Mouse (Mus musculus) Patski (cell line): Measurements from ENCODE around the gene Plk1. TPM values are rescaled to one million over a fixed set of nuclear protein-coding genes. Genes with fewer than 3 reads are reported as not detected.
A peak's percentile ranks its signal among the peaks of the same experiment; 100 is the strongest.

Experiments
- ATAC-seq: fragments of 100-300 bp; one replicate; pipeline ENCODE4 v1.8.0; 2021
- CTCF ChIA-PET: fragments of 350-600 bp; sonication (Branson Sonifier 250); formaldehyde crosslinking; loops from one replicate; lab custom pipeline; 2022; ENCODE audit warnings: inconsistent platforms; lab: Charles Lee
- POLR2A ChIA-PET: fragments of 350-600 bp; sonication (Branson Sonifier 250); formaldehyde crosslinking; loops from one replicate; lab custom pipeline; 2022; ENCODE audit warnings: antibody characterized with exemption, inconsistent platforms; lab: Charles Lee
- DNase-seq: peaks from one replicate; pipeline ENCODE4 v3.0.0-alpha.2; 2011; ENCODE audit warnings: low read depth, low spot score
- H3K27me3 ChIP-seq: fragments of 371-371 bp; one replicate; pipeline ENCODE4 v1.5.1; 2021
- CTCF ChIP-seq: fragments of 100-300 bp; IDR thresholded peaks from one replicate; pipeline ENCODE4 v1.5.1; 2021
- in situ Hi-C: fragments of 300-500 bp; cut with MboI; formaldehyde crosslinking; loops from 3 replicates; pipeline ENCODE4 v1.11.1; 2018; ENCODE audit warnings: low pct_unique_long_range_greater_than_20kb, mixed read lengths
- polyA plus RNA-seq: library from polyadenylated mRNA; unstranded; gene quantifications from one replicate; pipeline ENCODE4 v1.2.3, GENCODE M21; 2021

The Plk1 gene
- polyA plus RNA-seq, 1 experiment from 2014 or later: 55.8 TPM

DNA sequence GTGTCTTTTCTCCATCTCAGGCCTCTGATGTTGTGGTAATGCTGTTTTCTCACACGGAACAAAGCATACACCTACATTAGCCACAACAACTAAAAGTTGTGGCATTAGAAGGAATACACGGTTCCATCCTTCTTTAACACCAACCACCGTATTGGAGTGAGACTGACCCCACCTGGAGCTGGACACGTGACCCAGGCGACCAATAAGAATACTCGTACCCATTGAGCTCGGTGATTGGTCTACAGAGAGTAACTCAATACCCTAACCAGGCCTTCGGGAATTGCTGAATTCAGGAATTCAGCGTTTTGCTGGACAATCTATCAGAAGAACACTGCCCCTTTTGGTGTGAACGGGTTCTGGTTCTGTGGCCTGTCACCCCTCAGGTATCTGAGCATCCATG is 31.9 kb downstream of the Plk1 start:
- ChIA-PET CTCF (interaction anchor here (1.0 kb wide), 1 partner anchor 59 kb away, joined by 3 read pairs; no protein-coding TSS in a partner anchor), POLR2A (no interaction called here)
- in situ Hi-C loops: loop anchor here (5.0 kb wide), 1 partner anchor 271 kb away; no protein-coding TSS in a partner anchor
- H3K27me3 ChIP-seq: no peaks in the 10 kb centered on the region
- no peak for TF ChIP-seq CTCF
- ATAC-seq (no peak), DNase-seq (no peak)

DNA sequence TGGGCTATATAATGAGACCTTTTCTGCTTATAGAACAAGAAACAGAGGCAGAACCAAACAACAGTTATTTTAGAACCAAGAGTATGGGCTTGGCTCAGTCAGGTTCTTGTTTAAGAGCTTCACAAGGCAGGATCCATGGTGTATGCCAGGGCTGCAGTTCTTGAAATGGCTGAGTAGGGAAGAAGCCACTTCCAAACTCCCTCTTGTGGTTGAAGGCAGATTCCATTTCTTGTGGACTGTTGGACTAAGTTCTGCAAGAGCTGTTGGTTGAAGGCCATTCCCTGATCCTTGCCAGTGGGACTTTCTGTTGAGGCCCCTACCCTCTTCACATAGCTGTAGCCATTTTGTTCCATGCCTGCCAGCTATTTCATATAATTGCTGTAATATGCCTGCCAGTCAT is 34.7 kb downstream of the Plk1 start:
- ChIA-PET POLR2A (no interaction called here), CTCF (interaction anchor here (1.1 kb wide), 1 partner anchor 57 kb away, joined by 3 read pairs; no protein-coding TSS in a partner anchor)
- no peak for DNase-seq
- no peaks in the 10 kb centered on the region for H3K27me3 ChIP-seq
- TF ChIP-seq CTCF: peak; percentile 18
- ATAC-seq: no peak
- in situ Hi-C loops: loop anchor here (5.0 kb wide), 1 partner anchor 268 kb away; no protein-coding TSS in a partner anchor

DNA sequence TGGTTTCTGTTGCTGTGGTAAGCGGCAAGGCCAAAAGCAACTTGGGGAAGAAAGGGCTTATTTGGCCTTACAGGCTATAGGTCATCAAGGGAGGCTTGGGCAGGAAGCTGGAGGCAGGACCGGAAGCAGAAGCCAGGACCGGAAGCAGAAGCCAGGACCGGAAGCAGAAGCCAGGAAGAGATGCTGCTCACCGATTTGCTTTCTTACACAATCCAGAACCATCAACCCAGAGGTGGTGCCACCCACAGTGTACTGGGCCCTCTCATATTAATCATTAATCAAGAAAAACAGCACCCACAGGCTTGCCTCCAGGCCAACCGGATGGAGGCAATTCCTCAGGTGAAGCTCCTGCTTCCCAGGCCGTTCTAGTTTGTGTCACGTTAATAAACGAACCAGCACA is 37.5 kb downstream of the Plk1 start:
- TF ChIP-seq CTCF: no peak
- in situ Hi-C loops: no loop called here
- POLR2A ChIA-PET: no interaction called here
- H3K27me3 ChIP-seq: no peaks in the 10 kb centered on the region
- no peak for DNase-seq
- ATAC-seq: no peak
- CTCF ChIA-PET: interaction anchor here (0.8 to 1.7 kb wide), 6 partner anchors 11 to 38 kb away, joined by 3 to 5 read pairs (median 4); partner anchors contain the start of gene Plk1

- in situ Hi-C loops: no loop called here
- peak; percentile 39 for ATAC-seq
- peaks cover 2% of the 10 kb centered on the region for H3K27me3 ChIP-seq
- peak; percentile 15 for DNase-seq
- peak; percentile 80 for TF ChIP-seq CTCF
- CTCF ChIA-PET: interaction anchor here (0.8 to 1.7 kb wide), 6 partner anchors 10 to 38 kb away, joined by 3 to 5 read pairs (median 4); partner anchors contain the start of gene Plk1
- POLR2A ChIA-PET: no interaction called here
These were observed 38.1 kb downstream of the Plk1 start for GRCm38 (mm10) chr7:122197306-122197705.

DNA sequence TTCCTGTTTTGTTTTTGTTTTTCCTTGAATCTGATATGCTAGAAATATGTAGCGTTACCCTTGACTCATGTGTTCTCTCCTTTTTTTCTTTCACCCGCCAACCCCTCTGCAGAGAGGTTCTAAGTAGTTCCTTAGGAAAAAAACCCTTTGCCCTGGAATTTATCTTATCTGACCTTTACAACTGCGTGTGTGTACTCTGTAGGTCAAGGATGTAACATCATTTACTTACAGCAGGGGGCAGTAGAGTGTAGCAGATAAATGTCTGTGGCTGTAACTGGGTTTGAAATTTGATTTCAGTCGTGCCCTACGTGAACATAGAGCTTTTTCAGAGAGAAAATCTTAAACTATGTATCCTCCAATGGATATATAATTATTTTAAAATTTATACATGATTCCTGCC is 40.1 kb downstream of the Plk1 start:
- H3K27me3 ChIP-seq: peaks cover 11% of the 10 kb centered on the region
- ChIA-PET CTCF (interaction anchor here (0.6 to 1.5 kb wide), 3 partner anchors 15 to 243 kb away, joined by 3 read pairs; no protein-coding TSS in a partner anchor), POLR2A (no interaction called here)
- ATAC-seq (peak; percentile 44), DNase-seq (no peak)
- in situ Hi-C loops: no loop called here
- TF ChIP-seq CTCF: peak; percentile 65

DNA sequence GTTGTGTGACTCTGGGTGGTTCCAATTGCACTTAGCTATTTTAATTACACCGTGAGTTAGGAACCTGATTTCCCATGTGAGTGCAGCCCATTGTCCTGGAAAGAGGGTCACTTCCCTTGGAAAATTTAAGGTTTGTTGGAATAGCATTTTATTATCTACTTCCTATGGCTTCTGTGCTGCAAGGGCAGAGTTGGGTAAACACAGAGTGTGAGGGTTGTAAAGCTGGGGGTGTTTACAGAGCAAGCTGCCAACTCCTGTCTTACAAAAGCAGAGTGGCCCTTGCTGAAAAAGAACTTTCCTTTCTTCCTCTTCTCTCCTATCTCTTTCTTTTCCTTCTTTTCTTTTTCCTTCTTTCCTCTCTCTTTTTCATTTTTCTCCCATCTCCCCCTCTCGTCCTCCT is 44.7 kb downstream of the Plk1 start:
- no peak for DNase-seq
- in situ Hi-C loops: no loop called here
- TF ChIP-seq CTCF: no peak
- ATAC-seq: no peak
- ChIA-PET CTCF (no interaction called here), POLR2A (no interaction called here)
- H3K27me3 ChIP-seq: peaks cover 19% of the 10 kb centered on the region

DNA sequence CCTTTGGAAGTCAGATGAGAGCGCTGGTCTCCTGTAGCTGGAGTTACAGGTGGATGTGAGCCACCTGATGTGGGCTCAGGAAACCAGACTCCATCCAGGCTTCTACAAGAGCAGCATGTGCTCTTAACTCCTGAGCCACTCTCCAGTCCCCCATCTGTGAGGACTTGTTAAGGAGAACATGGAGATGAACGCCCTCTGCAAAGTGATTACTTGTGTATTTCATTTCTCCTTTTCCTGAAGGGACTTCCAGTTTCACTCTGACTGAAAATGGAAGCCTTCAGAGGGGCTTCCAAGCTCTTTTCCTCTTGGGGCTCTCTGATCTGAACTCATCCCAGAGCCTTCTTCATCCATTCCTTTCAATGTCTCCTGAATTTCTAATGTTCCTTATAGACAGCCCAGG is 46.9 kb downstream of the Plk1 start:
- in situ Hi-C loops: no loop called here
- peaks cover 26% of the 10 kb centered on the region for H3K27me3 ChIP-seq
- ChIA-PET CTCF (no interaction called here), POLR2A (no interaction called here)
- DNase-seq (no peak), ATAC-seq (no peak)
- no peak for TF ChIP-seq CTCF

DNA sequence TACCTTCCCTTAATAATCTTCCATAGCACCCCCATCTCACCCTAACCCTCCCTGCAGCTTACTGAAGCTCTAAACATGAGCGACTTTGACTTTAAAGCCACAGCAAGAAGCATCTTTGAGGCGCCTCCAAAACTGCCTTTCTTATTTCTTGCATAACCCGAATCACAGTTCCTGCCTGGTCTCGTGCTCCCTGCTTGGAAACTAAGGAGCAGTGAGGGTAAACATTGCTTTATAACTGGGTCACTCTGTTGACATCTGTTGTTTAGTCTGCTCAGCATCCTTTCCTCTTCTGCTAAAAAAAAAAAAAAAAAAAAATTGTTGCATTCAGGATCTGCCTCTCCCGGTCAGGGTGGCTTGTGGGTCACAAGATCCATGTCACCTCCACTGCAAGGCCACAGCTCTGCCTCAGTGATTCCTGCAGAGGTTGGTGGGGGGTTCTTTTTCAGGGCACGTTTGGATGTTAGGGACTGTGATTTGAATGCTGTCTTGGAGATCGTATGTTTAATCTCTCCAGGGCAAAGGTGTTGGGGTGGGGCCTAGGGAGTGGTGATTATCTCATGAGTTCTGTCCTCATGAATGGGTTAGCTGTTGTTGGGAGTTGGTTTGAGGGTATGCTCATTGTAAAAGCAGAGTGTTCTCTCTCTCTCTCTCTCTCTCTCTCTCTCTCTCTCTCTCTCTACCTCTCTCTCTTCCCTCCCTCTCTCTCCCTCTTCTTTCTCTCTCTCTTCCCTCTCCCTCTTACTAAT is 49.2 kb downstream of the Plk1 start:
- TF ChIP-seq CTCF: no peak
- ChIA-PET POLR2A (interaction anchor here (0.5 kb wide), 1 partner anchor 460 kb away, joined by 4 read pairs; no protein-coding TSS in a partner anchor), CTCF (interaction anchor here (1.1 to 1.2 kb wide), 2 partner anchors 11 to 21 kb away, joined by 3 to 4 read pairs; no protein-coding TSS in a partner anchor)
- H3K27me3 ChIP-seq: peaks cover 15% of the 10 kb centered on the region
- DNase-seq (no peak), ATAC-seq (no peak)
- in situ Hi-C loops: no loop called here

- ChIA-PET CTCF (no interaction called here), POLR2A (no interaction called here)
- DNase-seq (no peak), ATAC-seq (no peak)
- no peak for TF ChIP-seq CTCF
- in situ Hi-C loops: no loop called here
- peaks cover 4% of the 10 kb centered on the region for H3K27me3 ChIP-seq
These were observed 60.1 kb downstream of the Plk1 start, which contains the start of gene Chp2 for GRCm38 (mm10) chr7:122219315-122219801. Gene Chp2, plus strand, starts transcription at chr7:122219496.

Other genes with a start within 250 kb of the Plk1 start
- 48.9 TPM for gene Cog7, start 177.7 kb upstream of the Plk1 start, polyA plus RNA-seq
- gene Gga2, start 138.2 kb upstream of the Plk1 start, polyA plus RNA-seq: 37.6 TPM
- 30.9 TPM for gene Ubfd1, start 92.3 kb upstream of the Plk1 start, polyA plus RNA-seq
- gene Ears2, start 92.2 kb upstream of the Plk1 start, polyA plus RNA-seq: 9.3 TPM
- 328 TPM for gene Ndufab1, start 57.6 kb upstream of the Plk1 start, polyA plus RNA-seq
- 4.6 TPM for gene Palb2, start 26.5 kb upstream of the Plk1 start, polyA plus RNA-seq
- 54.1 TPM for gene Dctn5, start 26.4 kb upstream of the Plk1 start, polyA plus RNA-seq
- gene Ern2, start 26.8 kb downstream of the Plk1 start, polyA plus RNA-seq: not detected
- not detected for gene Chp2, start 60.1 kb downstream of the Plk1 start, polyA plus RNA-seq
- gene Prkcb, start 129.3 kb downstream of the Plk1 start, polyA plus RNA-seq: not detected